In the genomic region with DNA sequence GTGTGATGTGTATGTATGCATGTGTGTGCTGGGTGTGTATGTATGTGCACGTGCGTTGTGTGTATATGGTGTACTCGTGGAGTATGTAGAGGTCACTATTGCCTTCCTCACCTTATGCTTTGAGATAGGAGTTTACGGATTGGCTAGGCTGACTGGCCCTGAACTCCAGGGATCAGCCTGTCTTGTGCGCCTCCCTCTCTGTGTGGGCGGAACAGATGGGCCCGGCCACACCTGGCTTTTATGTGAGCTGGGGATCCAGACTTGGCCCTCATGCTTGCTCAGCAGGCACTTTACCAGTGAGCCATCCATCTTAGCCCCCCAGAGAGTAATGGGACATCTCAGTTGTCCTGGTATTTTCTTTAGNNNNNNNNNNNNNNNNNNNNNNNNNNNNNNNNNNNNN, we compare ENCODE assay signal across 14 mouse cellular contexts.
"Had no signal": no experiment of that assay in that cellular context is flagged by ENCODE, and none has a peak within 500 bp of the region (broad histone marks: within the 10 kb centered on the region; RNA-seq: fewer than 3 reads in every experiment).

No protein-coding gene starts in this region.

- H3K9me3 ChIP-seq: limb, embryonic 15.5 days; midbrain, embryonic 10.5 days had no signal

- ATAC-seq: hindbrain, embryonic 16.5 days; midbrain, embryonic 16.5 days had no signal

- H3K4me3 ChIP-seq: limb, embryonic 15.5 days; midbrain, embryonic 10.5 days had no signal

- H3K36me3 ChIP-seq: limb, embryonic 15.5 days had no signal

- H3K9ac ChIP-seq: limb, embryonic 15.5 days had no signal

- H3K27me3 ChIP-seq: limb, embryonic 15.5 days had no signal

- H3K27ac ChIP-seq: kidney, postnatal 0 days; limb, embryonic 15.5 days; midbrain, embryonic 10.5 days had no signal

- H3K4me2 ChIP-seq: limb, embryonic 15.5 days had no signal

- DNase-seq: kidney, adult 8-10 months; kidney, postnatal 36 days; layer of hippocampus, adult 9-11 months; layer of hippocampus, postnatal 36 days; lung, adult 18-20 months; right cerebral cortex, postnatal 4 days; spleen, adult 18-20 months; thymus, adult 18-20 months; thymus, postnatal 14 days had no signal
